Mouse (Mus musculus) megakaryocyte progenitor cell, adult 5-6 weeks (primary cell): Measurements from ENCODE around the gene Irak2. TPM values are rescaled to one million over a fixed set of nuclear protein-coding genes. Genes with fewer than 3 reads are reported as not detected.
"Not testable (repeated sequence)": the region's sequence is repeated elsewhere in the genome, so short reads cannot be mapped to it uniquely, and the experiment has no call there.

ENCODE experiments used
- ATAC-seq: replicated peaks from 2 replicates; pipeline ENCODE4 v1.8.0; 2016; ENCODE audit warnings: mild to moderate bottlenecking, moderate TSS enrichment, inconsistent platforms; ENCODE audit not compliant: poor library complexity
- total RNA-seq, 2 experiments: library from RNA; stranded (forward) in 1 of 2; stranded (reverse) in 1 of 2; fragments of 157-497, 149-512 nt in 1 of 2; fragments of 200-1000 nt in 1 of 2; gene quantifications; 2 replicates each; pipeline versions ENCODE4 v1.2.3 to v1.2.4; 2015 to 2017

The Irak2 gene
- total RNA-seq, 2 experiments from 2014 or later: 4.9 to 30.4 TPM

- ATAC-seq: no peak
These were observed 26.0 kb downstream of the Irak2 start for GRCm38 (mm10) chr6:113664305-113664704.

GRCm38 (mm10) chr6:113667611-113668122 is 29.4 kb downstream of the Irak2 start:
- no peak for ATAC-seq

- peak; percentile 82 for ATAC-seq
These were observed 30.3 kb downstream of the Irak2 start for GRCm38 (mm10) chr6:113668287-113669154.

- ATAC-seq: no peak
These were observed 31.6 kb downstream of the Irak2 start for GRCm38 (mm10) chr6:113669821-113670220.

GRCm38 (mm10) chr6:113672029-113672428 is 33.8 kb downstream of the Irak2 start:
- not testable (repeated sequence) for ATAC-seq

GRCm38 (mm10) chr6:113672989-113673388 is 34.7 kb downstream of the Irak2 start:
- ATAC-seq: no peak

- ATAC-seq: no peak
These were observed 37.0 kb downstream of the Irak2 start for GRCm38 (mm10) chr6:113675234-113675633.

- no peak for ATAC-seq
These were observed 37.7 kb downstream of the Irak2 start for GRCm38 (mm10) chr6:113675991-113676390.

- ATAC-seq: peak; percentile 72
These were observed 38.9 kb downstream of the Irak2 start for GRCm38 (mm10) chr6:113677070-113677734.

- no peak for ATAC-seq
These were observed 40.2 kb downstream of the Irak2 start for GRCm38 (mm10) chr6:113678246-113679012.

- peak; percentile 48 for ATAC-seq
These were observed 41.8 kb downstream of the Irak2 start for GRCm38 (mm10) chr6:113679993-113680566.

- peak; percentile 86 for ATAC-seq
These were observed 43.0 kb downstream of the Irak2 start for GRCm38 (mm10) chr6:113681271-113681670.

GRCm38 (mm10) chr6:113683081-113683825 is 45.0 kb downstream of the Irak2 start:
- no peak for ATAC-seq

- no peak for ATAC-seq
These were observed 48.4 kb downstream of the Irak2 start for GRCm38 (mm10) chr6:113686551-113687125.

GRCm38 (mm10) chr6:113690008-113690399 is 51.7 kb downstream of the Irak2 start:
- no peak for ATAC-seq

GRCm38 (mm10) chr6:113690400-113691083 is 52.3 kb downstream of the Irak2 start:
- peak; percentile 81 for ATAC-seq

GRCm38 (mm10) chr6:113691084-113691462 is 52.8 kb downstream of the Irak2 start:
- peak; percentile 30 for ATAC-seq

- no peak; the same call in 1 of the 2 replicates for ATAC-seq
These were observed 54.4 kb downstream of the Irak2 start for GRCm38 (mm10) chr6:113692661-113693133.

GRCm38 (mm10) chr6:113693377-113693776 is 55.1 kb downstream of the Irak2 start:
- ATAC-seq: no peak
